Mouse (Mus musculus): ENCODE measurements around the gene Ift22.
"Not testable (repeated sequence)": the region's sequence is repeated elsewhere in the genome, so short reads cannot be mapped to it uniquely, and the experiment has no call there.

Gene Ift22

DNA sequence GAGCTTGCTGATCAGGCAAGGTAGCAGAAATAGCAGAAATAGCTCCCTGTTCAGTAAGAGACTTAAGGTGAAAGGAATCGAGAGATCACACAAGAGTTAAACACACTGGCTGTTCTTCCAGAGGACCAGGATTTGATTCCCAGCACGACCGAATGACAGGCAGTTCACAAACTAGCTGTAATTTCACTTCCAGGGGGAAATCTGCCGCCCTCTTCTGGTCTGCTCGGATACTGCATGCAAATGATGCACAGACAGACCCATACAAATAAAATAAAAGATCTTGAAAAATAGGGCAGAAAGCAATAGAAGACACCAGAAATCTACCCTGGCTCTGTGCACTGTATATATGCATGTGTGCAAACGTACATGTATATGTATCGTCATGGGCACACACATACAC is 2.3 kb upstream of the Ift22 start:
- in situ Hi-C loops (cut with MboI): no loop called here

DNA sequence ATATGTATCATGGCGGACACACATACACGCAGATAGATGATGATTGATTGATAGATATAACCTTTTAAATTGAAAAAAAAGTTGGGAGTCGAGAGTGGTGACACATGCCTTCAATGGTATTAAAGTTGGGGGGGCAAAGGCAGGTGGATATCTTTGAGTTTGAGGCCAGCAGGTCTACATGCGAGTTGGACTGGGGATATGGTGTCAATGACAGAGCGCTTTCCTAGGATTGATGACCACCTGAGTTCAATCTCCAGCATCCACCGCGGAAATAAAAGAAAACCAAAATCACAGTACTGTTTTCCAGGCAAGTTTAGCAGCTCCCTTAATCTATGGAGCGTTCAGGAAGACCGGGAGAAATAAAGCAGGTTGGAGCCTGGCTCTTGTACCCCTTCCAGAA is 363 bp upstream of the Ift22 start:
- in situ Hi-C loops (cut with MboI): no loop called here

DNA sequence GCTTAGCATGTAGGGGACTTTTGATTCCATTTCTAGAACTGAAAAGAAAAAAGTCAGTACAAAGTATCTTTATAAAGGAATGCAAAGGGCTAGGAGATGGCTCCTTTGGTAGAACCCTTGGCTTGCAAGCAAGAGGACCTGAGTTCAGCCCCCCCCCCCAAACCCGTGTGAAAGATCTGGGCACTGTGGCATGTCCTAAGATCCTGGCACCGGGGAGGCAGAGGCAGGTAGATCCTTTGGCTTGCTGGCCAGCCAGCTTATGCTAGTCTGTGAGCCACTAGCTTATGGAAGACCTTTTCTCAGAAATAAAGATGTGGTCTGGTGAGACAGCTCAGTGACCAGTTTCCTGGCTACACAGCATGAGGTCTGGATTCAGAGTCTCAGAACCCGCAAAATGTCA is 6.2 kb downstream of the Ift22 start:
- in situ Hi-C loops (cut with MboI): no loop called here

DNA sequence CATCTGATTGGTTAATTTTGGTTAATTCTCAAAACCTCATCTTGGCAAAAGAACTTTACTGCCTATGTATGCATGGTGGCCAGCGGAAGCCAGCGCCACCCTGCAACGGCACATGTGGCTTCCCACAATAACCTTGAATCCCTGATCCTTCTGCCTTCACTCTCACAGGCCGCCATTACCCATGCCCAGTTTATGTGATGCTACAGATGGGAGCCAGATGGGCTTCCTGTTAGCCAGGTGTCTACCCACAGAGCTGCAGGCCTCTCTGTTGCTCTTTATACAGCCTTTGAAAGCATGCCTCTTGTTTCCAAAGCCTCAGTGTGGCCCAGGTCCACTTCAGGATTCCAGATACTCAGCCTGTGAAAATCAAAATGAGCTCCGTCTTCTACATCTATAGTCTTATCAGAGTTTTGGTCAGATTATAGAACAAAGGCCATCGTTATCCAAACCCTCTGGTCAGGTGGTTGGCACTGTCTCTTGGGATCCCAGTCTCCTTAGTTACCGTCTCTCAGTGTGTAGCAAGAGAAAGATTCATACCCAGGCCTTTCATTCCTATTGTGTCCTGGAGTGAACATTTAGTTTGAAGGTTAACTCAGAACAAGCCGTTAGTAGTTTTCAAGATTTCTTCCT is 9.8 kb downstream of the Ift22 start:
- in situ Hi-C loops (cut with MboI): no loop called here

DNA sequence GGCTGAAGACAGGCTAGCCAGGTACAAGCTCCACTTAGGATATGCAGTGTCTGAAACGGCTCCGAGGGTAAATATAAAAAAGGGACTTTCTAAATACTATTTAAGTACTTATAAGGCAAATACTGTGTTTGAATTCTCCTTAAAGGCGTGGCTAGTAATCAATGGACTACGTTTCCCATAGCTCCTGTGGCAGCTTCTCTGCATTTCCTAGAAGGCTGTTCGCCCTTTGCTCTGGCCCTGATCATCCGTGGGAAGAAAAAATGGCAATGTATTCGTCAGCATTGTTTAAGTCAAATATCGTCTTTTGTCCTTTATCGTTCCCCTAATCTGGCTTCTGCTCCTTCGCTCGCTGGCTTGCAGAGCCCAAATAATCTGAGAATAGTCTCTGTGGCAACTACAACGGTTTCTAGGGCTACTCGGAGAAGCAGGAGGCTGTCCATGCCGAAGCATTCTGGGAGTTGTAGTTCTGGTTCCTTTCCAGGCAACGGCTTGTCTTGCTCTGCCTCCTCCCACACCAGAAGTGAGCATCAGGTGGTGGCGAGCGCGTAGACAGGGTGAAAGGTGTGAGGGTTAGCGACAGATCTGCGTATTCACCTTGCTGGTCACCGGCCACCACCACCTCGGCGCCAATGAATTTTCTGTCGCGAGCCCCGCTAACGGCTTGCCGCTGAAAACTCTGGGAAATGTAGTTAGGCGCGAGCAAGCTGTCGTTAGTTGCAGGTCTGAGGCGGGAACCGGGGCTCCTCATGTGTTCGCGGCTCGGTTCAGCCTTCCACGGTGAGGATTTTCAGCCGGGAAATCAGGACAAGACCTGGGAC is 10.9 kb downstream of the Ift22 start:
- in situ Hi-C loops (cut with MboI): no loop called here

DNA sequence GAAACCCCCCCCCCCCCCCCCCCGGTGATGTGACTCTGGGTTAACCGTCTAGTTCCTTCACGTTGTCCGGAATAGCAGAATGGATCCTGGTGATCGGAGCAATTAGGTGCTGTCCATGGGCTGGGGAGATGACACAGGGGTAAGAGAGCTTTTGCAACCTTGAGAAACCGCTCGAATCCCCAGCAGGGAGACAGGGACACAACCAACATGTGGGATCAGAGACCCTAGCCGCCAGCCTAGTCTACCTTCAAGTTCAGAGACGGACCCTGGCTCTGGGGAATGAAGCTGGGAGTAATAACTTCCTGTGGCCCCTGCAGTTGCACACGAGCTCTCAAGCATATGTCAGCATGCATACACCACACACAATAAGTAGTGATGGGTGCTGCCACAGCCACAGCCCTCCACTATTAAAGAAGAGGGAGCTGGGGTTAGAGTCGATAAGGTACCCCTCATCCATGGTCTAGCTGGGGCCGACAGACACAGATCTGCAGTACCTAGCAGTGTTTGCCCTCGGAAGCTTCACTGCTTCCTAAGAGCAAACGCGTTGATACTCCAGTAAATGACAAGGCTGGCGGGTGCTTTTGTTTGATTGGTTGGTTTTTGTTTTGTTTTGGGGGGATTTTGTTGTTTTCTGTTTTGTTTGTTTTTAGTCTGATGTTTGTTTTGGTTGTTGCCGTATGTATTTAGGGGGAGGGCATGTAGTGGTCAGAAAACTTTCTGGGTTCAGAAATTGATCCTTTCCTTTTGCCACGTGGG is 11.8 kb downstream of the Ift22 start:
- in situ Hi-C loops (cut with MboI): no loop called here

DNA sequence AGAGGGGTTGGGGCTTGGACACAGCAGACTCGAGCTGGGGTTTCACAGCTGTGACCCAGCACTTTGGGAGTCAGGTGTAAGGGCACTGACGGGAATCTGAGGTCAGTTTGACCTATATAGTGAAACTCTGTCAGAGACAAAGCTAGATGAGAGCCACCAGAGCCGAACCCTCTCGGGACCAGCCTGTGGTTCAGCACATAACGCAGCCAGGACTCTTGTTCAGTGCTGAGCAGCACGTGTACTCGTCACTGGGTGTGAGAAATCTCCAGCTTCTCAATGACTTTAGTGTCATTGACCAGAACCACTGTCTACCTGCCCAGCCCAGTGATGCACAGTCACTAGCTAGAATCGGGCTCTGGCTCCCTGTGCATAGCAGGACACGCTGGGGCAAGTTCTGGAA is 14.9 kb downstream of the Ift22 start:
- in situ Hi-C loops (cut with MboI): no loop called here

DNA sequence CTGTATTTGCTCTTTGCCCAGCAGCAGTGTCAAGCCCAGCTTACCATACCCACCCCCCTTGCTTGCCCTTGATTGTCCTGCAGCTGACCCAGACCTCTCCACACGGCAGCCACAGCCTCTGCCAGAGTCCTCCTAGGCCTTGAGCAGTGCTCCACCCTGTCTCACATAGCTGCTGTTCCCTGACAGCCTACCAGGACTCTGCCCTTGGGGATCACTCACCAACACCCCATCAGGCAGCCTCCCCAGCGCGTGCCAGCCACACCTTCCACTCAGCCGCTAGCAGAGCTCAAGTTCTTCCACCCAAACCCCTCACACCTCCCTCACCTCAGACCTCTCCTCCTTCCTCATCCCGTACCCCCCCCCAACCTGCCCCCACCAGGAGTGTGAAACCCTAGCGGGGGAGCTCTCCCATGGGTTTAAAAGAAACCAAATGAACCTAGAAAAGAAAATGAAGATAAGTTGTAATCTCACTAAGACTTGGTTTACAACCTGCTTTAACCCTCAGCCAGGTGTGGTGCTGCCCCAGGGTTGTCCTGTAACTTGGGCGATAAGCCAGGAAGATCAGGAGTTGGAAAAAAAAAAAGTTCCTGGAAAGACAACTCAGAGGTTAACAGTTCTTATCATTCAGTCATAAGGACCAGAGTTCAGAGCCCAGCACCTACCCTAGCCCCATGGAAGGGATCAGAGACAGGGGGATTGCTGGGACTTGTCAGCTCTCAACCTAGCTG is 16.0 kb downstream of the Ift22 start:
- in situ Hi-C loops (cut with MboI): no loop called here

DNA sequence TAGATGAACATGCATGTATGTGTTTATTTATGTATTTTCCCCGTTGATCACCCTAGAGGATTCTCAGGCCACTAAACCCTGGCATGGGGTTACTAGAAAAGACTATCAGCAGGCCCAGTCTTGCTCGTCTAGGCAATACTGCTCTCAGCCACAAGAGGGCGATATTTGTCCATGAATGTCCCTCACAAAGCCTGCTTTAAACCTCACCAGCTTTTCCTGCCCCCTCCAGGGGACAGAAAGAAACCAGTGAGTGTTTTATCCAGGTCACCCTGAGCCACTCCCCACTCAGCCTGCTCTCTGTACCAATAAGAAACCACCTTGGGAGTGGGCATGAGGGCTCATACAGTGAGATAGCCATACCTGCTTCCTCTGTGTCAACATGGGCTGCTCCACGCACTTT is 21.1 kb downstream of the Ift22 start:
- in situ Hi-C loops (cut with MboI): no loop called here

DNA sequence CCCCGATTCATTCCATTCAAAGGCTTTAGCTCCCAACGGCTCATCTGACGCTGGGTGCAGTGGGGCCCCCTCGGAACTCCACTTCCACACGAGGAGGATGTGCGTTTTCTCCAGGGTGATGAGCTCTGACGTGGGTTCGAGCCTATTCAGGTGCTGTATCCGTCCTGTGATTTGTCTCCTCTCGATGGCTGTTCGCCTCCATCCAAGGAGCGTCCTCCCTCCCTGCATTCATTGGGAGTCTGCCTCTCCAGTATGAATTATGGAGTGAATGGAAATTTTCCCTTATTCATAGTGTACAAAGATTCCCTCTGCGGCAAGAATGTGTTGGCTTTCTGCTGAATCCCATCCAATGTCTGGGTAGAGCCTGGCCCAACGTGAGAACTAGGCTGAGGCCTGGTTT is 23.9 kb downstream of the Ift22 start:
- in situ Hi-C loops (cut with MboI): no loop called here

DNA sequence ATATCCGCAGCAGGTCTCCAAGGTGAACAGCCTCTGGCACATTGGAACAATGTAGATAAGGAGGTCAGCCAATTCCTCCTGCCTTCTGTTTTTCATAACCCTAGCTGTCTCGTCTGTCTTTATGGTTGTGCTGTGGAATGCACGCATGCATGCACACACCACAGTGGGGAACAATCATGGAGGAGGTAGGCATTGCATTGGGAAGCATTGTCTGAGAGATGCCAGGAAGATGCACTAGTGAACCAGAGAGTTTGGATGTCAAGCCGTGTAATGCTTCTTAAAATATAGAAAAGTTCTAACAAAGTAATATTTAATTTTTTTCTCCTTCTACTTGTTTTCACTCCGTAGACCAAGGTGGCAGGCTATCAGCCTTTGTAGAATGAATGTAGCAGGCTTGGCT is 25.0 kb downstream of the Ift22 start:
- in situ Hi-C loops (cut with MboI): no loop called here

DNA sequence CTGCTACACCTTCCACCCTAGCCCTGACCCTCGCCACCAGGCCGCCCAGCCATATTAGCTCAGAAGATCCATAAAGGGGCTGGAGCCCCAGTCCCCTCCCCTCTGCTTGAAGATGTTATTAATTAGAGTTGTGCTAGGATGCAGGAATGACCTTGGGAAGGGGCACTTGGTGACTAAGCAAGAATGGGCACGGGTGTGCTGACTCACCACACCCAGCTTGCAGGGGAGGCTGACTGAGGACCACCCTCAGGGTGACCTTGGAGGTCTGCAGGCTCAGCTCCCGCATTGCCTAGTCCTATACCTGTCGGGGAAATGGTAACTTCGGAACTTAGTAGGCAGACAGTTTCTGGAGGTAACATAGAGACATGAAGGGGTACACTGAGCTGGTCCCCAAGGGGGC is 26.0 kb downstream of the Ift22 start:
- in situ Hi-C loops (cut with MboI): no loop called here

DNA sequence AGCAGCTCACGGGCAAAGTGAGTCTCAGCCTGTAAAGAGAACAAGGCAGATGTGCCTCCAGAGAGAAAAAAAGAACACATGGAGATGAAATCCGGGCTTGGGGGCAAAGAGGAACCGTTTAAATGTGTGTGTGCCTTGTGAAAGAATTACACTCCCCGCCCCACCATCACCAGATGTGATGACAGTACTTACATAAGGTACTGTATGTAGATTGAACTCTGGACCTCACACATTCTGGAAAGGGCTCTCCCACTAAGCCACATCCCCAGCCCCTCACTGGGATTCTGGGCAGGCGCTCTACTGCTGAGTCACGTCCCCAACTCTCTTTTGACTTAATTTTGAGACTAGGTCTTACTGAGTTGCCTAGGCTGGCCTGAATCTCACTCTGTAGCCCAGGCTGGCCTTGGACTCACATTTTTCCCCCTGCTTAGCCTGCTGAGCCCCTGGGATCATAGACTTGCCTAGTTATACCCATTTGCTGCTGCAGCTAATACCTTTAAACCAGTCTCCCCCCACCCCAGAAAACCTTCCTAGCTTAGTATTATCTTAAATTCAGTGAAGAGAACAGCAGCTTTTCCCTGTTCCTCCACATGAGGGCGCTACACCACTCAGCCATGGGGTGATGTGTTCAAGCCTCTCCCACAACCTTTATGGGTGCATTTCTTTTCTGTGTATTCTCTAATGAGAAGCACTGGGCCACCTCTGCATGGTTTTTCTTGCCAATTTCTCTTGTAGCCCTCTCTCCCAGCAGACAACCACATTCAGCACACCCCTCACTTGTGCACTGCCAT is 28.1 kb downstream of the Ift22 start:
- in situ Hi-C loops (cut with MboI): no loop called here

DNA sequence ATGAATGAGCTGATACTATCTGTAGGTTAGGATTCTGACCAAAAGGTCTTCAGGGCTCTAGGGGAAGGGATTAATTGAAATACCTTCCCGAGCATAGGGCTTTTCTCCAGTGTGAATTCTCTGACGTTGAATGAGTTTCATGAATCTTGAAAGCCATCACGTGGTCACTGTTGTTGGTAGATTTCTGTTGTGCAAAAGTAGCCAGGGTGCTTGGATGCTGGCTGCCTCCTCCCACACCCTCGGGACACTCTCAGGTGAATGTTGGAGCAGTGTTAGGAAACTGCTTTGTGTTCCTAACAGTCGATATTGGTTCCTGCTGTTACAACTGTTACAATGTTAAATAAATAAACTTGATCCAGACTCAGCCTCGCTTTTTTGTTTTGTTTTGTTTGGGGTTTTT is 28.8 kb downstream of the Ift22 start:
- in situ Hi-C loops (cut with MboI): no loop called here

DNA sequence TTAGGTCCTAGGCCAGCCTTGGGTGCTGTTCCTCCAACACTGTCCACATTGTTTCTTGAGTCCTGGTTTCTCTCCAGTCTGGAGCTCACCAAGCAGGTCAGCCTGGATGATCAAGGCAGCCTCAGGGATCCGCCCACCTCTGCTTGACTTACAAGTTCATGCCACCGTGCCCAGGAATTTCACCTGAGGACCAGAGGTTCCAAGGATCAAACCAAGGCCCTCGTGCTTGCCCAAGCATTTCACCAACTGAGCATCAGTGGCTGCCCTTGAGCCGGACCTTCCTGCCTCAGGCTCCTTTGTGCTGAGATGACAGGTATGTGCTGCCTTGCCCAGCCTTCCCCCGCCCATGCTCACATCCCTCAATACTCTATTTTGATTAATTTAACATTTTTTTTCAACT is 29.7 kb downstream of the Ift22 start:
- in situ Hi-C loops (cut with MboI): no loop called here

DNA sequence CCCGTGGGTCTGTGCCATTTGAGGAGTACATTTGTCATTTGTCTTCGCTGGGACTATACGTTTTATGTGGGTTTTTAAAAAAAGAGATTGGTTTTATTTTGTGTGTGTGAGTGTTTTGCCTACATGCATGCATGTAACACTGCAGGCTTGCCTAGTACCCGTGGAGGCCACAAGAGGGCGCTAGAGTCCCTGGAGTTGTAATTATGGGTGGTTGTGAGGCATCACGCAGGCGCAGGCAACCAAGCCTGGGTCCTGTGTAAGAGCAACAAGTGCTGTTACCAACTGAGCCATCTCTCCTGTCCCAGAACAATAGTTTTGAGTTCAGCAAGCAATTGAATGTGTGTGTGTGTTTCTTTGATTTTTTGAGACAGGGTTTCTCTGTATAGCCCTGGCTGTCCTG is 31.3 kb downstream of the Ift22 start:
- in situ Hi-C loops (cut with MboI): no loop called here

DNA sequence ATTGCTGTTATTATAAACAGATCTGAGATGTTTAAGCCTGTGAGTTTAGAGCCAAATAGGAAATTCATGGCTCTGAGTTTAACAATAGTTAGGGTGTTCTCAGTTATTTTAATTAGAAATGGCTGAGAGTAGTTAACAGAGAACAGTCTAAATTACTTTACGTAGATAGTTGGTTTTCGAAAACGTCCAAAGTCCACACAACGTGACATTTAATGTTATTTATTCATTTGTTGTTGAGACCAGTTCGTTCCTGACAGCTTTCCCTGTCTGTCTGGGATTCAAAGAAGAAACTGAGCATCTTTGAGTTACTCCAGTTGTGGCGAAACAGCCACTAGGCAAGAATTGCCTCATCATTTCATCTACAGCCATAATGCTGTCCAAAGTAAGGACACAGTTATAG is 32.1 kb downstream of the Ift22 start:
- in situ Hi-C loops (cut with MboI): not testable (repeated sequence)

DNA sequence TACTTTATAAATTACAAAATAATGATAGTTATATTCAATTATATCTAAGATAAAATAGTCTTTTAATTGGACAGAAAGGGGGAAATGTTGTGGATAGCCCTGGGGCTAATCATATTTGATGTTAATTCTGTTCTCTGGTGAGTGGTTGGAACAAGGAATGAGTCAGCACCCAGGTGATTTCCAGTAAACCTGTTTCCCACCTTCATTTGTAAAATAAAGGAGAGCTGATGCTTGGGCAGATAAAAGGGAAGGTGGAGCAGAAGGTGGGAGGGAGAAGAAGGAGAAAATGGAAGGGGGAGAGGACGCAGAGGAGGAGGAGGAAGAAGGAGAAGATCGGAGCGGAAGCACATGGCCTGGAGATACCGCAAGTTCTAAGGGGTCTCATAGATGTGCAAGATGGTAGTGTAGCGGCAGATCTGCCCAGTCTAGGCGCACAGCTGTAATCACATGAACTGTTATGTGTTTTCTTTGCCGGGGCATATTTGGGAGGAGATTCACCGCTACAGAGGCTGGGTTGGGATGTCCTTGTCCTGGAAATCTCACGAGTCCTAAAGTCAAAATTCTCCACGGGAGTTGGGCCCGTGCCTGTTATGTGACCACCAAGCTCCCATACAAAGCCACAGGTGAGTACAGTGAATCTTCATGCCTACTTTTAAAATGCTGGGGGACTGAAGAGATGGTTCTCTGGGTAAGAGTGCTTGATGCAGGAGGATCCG is 33.1 kb downstream of the Ift22 start:
- in situ Hi-C loops (cut with MboI): no loop called here

DNA sequence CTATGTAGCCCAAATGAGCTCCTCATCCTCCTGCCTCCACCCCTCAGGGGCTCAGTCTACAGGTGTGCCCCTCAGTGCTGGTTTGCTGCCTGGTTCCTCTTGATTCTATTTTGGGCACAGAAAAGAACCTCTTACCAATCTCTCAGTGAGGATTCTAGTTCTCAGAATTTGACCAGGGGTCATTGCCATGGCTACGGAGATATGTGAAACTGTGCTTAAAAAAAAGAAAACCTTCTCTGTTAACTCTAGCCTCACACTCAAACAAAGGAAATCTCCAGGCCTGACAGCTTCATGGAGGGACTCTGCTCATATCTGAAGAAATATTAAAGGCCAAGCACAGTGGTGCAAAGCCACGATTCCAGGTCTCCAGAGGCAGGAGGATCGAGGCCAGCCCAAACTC is 34.8 kb downstream of the Ift22 start:
- in situ Hi-C loops (cut with MboI): no loop called here

DNA sequence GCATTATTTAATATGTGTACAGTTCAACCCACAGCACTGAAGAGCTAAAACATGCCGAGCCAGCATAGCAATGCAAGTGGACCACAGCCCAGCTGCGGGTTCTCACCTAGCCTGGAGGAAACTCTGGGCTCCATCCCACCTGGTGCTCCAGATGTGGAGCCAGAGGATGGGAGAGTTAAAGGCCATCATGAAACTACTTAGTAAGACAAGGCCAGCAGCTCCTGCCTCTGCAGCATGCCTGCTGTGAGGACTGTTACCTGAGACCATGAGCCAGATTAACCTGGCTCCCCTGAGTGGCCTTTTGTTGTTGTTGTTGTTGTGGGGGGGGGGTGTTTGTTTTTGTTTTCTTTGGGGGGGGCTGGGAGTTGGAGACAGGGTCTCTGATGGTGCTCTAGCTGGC is 35.4 kb downstream of the Ift22 start:
- in situ Hi-C loops (cut with MboI): no loop called here

DNA sequence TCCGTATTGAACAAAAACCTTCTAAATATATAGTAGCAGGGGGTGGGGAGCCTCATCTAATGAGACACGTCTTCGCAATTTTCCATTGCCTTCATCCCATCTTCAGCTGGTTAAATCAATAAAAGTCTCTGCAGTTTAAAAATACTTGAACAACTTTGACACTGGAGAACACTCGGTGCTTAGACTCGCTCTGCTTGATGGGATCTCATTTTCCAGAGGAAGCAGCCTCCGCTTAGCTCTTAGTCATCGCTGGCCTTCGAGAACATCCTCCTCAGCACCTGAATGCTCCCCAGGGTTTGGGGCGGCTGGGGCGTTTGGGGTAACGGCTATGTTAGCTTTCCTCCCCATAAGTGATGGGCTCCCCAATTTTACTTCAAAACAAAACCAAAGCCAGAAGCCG is 37.1 kb downstream of the Ift22 start:
- in situ Hi-C loops (cut with MboI): no loop called here
